In the genomic region with DNA sequence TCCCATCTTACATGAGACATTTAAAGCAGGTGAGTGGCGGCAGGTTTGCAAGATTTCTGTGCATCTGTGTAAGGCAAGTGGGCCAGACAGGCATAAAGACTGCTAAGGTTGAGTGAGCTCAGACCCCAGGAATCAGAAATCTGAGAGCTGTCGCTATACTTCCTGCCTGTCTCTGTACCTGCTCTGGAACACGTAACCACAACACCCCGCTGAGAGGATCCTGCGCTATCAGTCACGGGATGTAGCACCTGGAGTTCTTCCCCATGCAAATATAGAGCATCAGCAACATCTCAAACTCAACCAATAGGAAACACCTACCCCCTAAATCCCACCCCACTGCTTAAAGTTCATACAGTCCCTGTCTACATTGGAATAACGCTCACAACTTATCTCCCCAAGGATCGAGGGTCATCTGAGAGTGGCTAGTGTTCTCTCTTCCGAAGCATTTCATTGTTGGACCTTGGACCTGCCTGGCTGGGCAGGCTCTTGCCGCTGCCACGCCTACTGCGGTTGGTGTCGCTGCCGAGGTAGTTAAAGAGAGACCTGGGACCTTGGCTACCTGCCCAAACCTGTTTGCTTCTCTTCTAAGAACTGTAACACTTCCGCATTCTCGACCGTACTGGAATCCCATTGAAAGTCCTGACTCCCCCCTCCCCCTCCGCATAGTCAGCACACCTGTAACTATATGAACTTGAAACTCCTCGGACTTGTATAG, we compare ENCODE assay signal across 10 mouse cellular contexts. TPM values are rescaled to one million over a fixed set of nuclear protein-coding genes. Genes with fewer than 3 reads are reported as not detected.
DNase-seq lines count a peak whose midpoint lies in the region; ATAC-seq lines count a peak whose summit lies in the region.
"Had no signal": no experiment of that assay in that cellular context is flagged by ENCODE, and none has a peak within 500 bp of the region (broad histone marks: within the 10 kb centered on the region; RNA-seq: fewer than 3 reads in every experiment).

No protein-coding gene starts in this region.

- peak; percentile 87 for DNase-seq in heart, adult 11 months
- DNase-seq in heart, postnatal 36 days, result no peak
- DNase-seq in embryonic facial prominence, embryonic 10.5 days (ENCODE audit: low spot score), result peak; percentile 55
- peak; percentile 98 for DNase-seq in kidney, adult 9 months
- peak; percentile 34 to 66 for DNase-seq in thymus, adult 18-20 months
- no peak for DNase-seq in right cerebral cortex, postnatal 36 days (ENCODE audit: low spot score in 2 of 2)
- no peak for DNase-seq in right cerebral cortex, postnatal 25 days

- no peaks in the 10 kb centered on the region for H3K9me3 ChIP-seq in embryonic facial prominence, embryonic 10.5 days
- H3K9me3 ChIP-seq in lung, embryonic 15.5 days, result no peaks in the 10 kb centered on the region
- H3K9me3 ChIP-seq: G1E; hindbrain, embryonic 15.5 days had no signal

- H3K9ac ChIP-seq in lung, embryonic 15.5 days, result no peak overlapping the region
- H3K9ac ChIP-seq: hindbrain, embryonic 15.5 days had no signal

- WGBS in embryonic facial prominence, embryonic 10.5 days, result 14% methylated on average over 19 of the region's 19 CpGs
- 5% methylated on average over 19 of the region's 19 CpGs for WGBS in lung, embryonic 15.5 days

- no peak overlapping the region for H3K4me3 ChIP-seq in embryonic facial prominence, embryonic 10.5 days
- peak overlapping the region; percentile 12 for H3K4me3 ChIP-seq in lung, embryonic 15.5 days
- H3K4me3 ChIP-seq: hindbrain, embryonic 15.5 days had no signal

- peak overlapping the region; percentile 36 for H3K4me2 ChIP-seq in lung, embryonic 15.5 days
- H3K4me2 ChIP-seq: hindbrain, embryonic 15.5 days had no signal

- H3K36me3 ChIP-seq in embryonic facial prominence, embryonic 10.5 days (replicated peaks), result no peaks in the 10 kb centered on the region
- no peaks in the 10 kb centered on the region for H3K36me3 ChIP-seq in lung, embryonic 15.5 days
- H3K36me3 ChIP-seq: G1E; hindbrain, embryonic 15.5 days had no signal

- intact Hi-C loops in heart, postnatal 36 days (cut with DNase I), result loop anchor here (5.0 kb wide), 2 partner anchors 82 to 407 kb away; no protein-coding TSS in a partner anchor

- no peak overlapping the region; the same call in 1 of the 2 replicates for H3K27ac ChIP-seq in embryonic facial prominence, embryonic 10.5 days (replicated peaks)
- H3K27ac ChIP-seq in lung, embryonic 15.5 days, result peak overlapping the region; percentile 51
- H3K27ac ChIP-seq: hindbrain, embryonic 15.5 days had no signal

- H3K27me3 ChIP-seq in embryonic facial prominence, embryonic 10.5 days (replicated peaks; ENCODE audit: low read depth, poor library complexity, severe bottlenecking), result 0 out of 2 replicates have a peak, but pooled peaks cover 10% of the 10 kb centered on the region
- no peaks in the 10 kb centered on the region for H3K27me3 ChIP-seq in lung, embryonic 15.5 days

- H3K4me1 ChIP-seq in embryonic facial prominence, embryonic 10.5 days, result 0 out of 2 replicates have a peak, but pooled peaks cover 8% of the 10 kb centered on the region
- peaks cover 3% of the 10 kb centered on the region; the same call in 1 of the 2 replicates for H3K4me1 ChIP-seq in lung, embryonic 15.5 days
- H3K4me1 ChIP-seq: hindbrain, embryonic 15.5 days had no signal

- peak; percentile 61; the same call in 1 of the 2 replicates for ATAC-seq in lung, embryonic 15.5 days (ENCODE audit: borderline replicate concordance, extremely low read depth, low FRiP score, low TSS enrichment)

RNA-seq across cellular contexts. Expression of a gene that starts 7.7 kb away (rescaled TPM):
- 100 to 1,000 TPM; 241 to 246 TPM for total RNA-seq in heart, postnatal 36 days (2021)
- polyA plus RNA-seq in embryonic facial prominence, embryonic 10.5 days (2016; fragmentation: Nextera tagmentation; extraction: Ambion mirVana), result 938 and 966 TPM in 2 replicates
- polyA plus RNA-seq in lung, embryonic 15.5 days (2015; fragmentation: Nextera tagmentation; extraction: Ambion mirVana), result 809 and 814 TPM in 2 replicates

RNA-seq across cellular contexts. Expression of a gene that starts 10.3 kb away (rescaled TPM):
- total RNA-seq in heart, postnatal 36 days (2021), result not detected
- polyA plus RNA-seq in embryonic facial prominence, embryonic 10.5 days (2016; fragmentation: Nextera tagmentation; extraction: Ambion mirVana), result not detected in 2 replicates
- polyA plus RNA-seq in lung, embryonic 15.5 days (2015; fragmentation: Nextera tagmentation; extraction: Ambion mirVana), result not detected in 2 replicates
- polyA plus RNA-seq: G1E; hindbrain, embryonic 15.5 days had no signal

RNA-seq across cellular contexts. Expression of a gene that starts 58.7 kb away (rescaled TPM):
- 1 to 10 TPM in 1 of 2 experiments, under 1 TPM in 1; 0.65 to 1.2 TPM for total RNA-seq in heart, postnatal 36 days (2021)
- polyA plus RNA-seq in embryonic facial prominence, embryonic 10.5 days (2016; fragmentation: Nextera tagmentation; extraction: Ambion mirVana), result 11.3 and 13.0 TPM in 2 replicates
- polyA plus RNA-seq in lung, embryonic 15.5 days (2015; fragmentation: Nextera tagmentation; extraction: Ambion mirVana), result 41.4 and 52.6 TPM in 2 replicates
- total RNA-seq: G1E had no signal
- polyA plus RNA-seq: G1E had no signal

Comparison
In these comparisons a context has a peak if more than half of its experiments do, and no peak if none do; other contexts are left out.
1. DNase-seq: peak in heart, adult 11 months (single experiment), embryonic facial prominence, embryonic 10.5 days (single experiment), kidney, adult 9 months (single experiment) and thymus, adult 18-20 months (2 of 2); none in heart, postnatal 36 days (0 of 2), right cerebral cortex, postnatal 36 days (0 of 2) and right cerebral cortex, postnatal 25 days (single experiment).